In genomic region chr12:98961008-98961407, GRCm38 (mm10) we compare ENCODE assay signal across 29 mouse cellular contexts. TPM values are rescaled to one million over a fixed set of nuclear protein-coding genes. Genes with fewer than 3 reads are reported as not detected.
DNase-seq lines count a peak whose midpoint lies in the region; ATAC-seq and TF ChIP-seq lines count a peak whose summit lies in the region.
"Had no signal": no experiment of that assay in that cellular context is flagged by ENCODE, and none has a peak within 500 bp of the region (broad histone marks: within the 10 kb centered on the region; RNA-seq: fewer than 3 reads in every experiment).

No protein-coding gene starts in this region.

- TF ChIP-seq CTCF in brain, embryonic 14.5 days (IDR thresholded peaks at IDR 0.05; ENCODE audit: borderline replicate concordance, extremely low read depth, insufficient read depth, insufficient read length) = no peak
- TF ChIP-seq CTCF in forebrain, postnatal 0 days (IDR thresholded peaks at IDR 0.05; ENCODE audit: low read depth) = no peak

- H3K9ac ChIP-seq in embryonic facial prominence, embryonic 14.5 days (ENCODE audit: low read depth, low read length) = no peak overlapping the region
- no peak overlapping the region for H3K9ac ChIP-seq in intestine, embryonic 14.5 days (ENCODE audit: low read length)
- H3K9ac ChIP-seq in intestine, embryonic 16.5 days (ENCODE audit: low read depth, low read length) = no peak overlapping the region
- H3K9ac ChIP-seq in forebrain, postnatal 0 days = no peak overlapping the region
- H3K9ac ChIP-seq in hindbrain, embryonic 12.5 days = no peak overlapping the region
- H3K9ac ChIP-seq: embryonic facial prominence, embryonic 15.5 days; heart, embryonic 13.5 days; hindbrain, embryonic 15.5 days; limb, embryonic 13.5 days had no signal

- ATAC-seq in embryonic facial prominence, embryonic 14.5 days (ENCODE audit: low read depth) = no peak
- ATAC-seq in intestine, embryonic 14.5 days (replicated peaks; ENCODE audit: low FRiP score, low TSS enrichment, low read depth) = no peak
- no peak for ATAC-seq in intestine, embryonic 16.5 days
- ATAC-seq in forebrain, postnatal 0 days = peak; percentile 54
- no peak for ATAC-seq in hindbrain, embryonic 12.5 days (ENCODE audit: low FRiP score)
- ATAC-seq: inflammation-experienced regulatory T-cells, adult 6 months had no signal

- no peaks in the 10 kb centered on the region for H3K27me3 ChIP-seq in embryonic facial prominence, embryonic 14.5 days (replicated peaks; ENCODE audit: control insufficient read depth, insufficient read depth, low read length)
- H3K27me3 ChIP-seq in embryonic facial prominence, embryonic 10.5 days (replicated peaks; ENCODE audit: low read depth, poor library complexity, severe bottlenecking) = no peaks in the 10 kb centered on the region
- H3K27me3 ChIP-seq in intestine, embryonic 14.5 days (replicated peaks; ENCODE audit: control insufficient read depth, insufficient read depth, low read length) = no peaks in the 10 kb centered on the region
- H3K27me3 ChIP-seq in intestine, embryonic 16.5 days (replicated peaks; ENCODE audit: control insufficient read depth, insufficient read depth, low read length) = no peaks in the 10 kb centered on the region
- H3K27me3 ChIP-seq in forebrain, postnatal 0 days (ENCODE audit: insufficient read depth, low read length) = no peaks in the 10 kb centered on the region
- no peaks in the 10 kb centered on the region for H3K27me3 ChIP-seq in hindbrain, embryonic 12.5 days
- H3K27me3 ChIP-seq: embryonic facial prominence, embryonic 15.5 days; heart, embryonic 13.5 days; hindbrain, embryonic 15.5 days; limb, embryonic 13.5 days had no signal

- H3K4me2 ChIP-seq in embryonic facial prominence, embryonic 14.5 days (ENCODE audit: low read depth, low read length) = no peak overlapping the region
- H3K4me2 ChIP-seq in intestine, embryonic 14.5 days (ENCODE audit: low read length) = no peak overlapping the region
- no peak overlapping the region for H3K4me2 ChIP-seq in intestine, embryonic 16.5 days (ENCODE audit: low read depth, low read length)
- H3K4me2 ChIP-seq in forebrain, postnatal 0 days (ENCODE audit: low read depth) = no peak overlapping the region
- no peak overlapping the region for H3K4me2 ChIP-seq in hindbrain, embryonic 12.5 days (replicated peaks)
- H3K4me2 ChIP-seq: embryonic facial prominence, embryonic 15.5 days; heart, embryonic 13.5 days; hindbrain, embryonic 15.5 days; limb, embryonic 13.5 days; liver, embryonic 11.5 days had no signal

- no peaks in the 10 kb centered on the region for H3K4me1 ChIP-seq in embryonic facial prominence, embryonic 14.5 days (ENCODE audit: control insufficient read depth, insufficient read depth, low read length)
- H3K4me1 ChIP-seq in embryonic facial prominence, embryonic 10.5 days = peaks cover 5% of the 10 kb centered on the region; the same call in 1 of the 2 replicates
- H3K4me1 ChIP-seq in intestine, embryonic 14.5 days (replicated peaks; ENCODE audit: control insufficient read depth, insufficient read depth, low read length) = no peaks in the 10 kb centered on the region
- H3K4me1 ChIP-seq in intestine, embryonic 16.5 days (ENCODE audit: control insufficient read depth, insufficient read depth, low read length) = no peaks in the 10 kb centered on the region
- no peaks in the 10 kb centered on the region for H3K4me1 ChIP-seq in forebrain, postnatal 0 days (ENCODE audit: insufficient read depth)
- 0 out of 2 replicates have a peak, but pooled peaks cover 4% of the 10 kb centered on the region for H3K4me1 ChIP-seq in hindbrain, embryonic 12.5 days
- H3K4me1 ChIP-seq: embryonic facial prominence, embryonic 15.5 days; hindbrain, embryonic 15.5 days had no signal

- TF ChIP-seq POLR2A in brain, embryonic 14.5 days (IDR thresholded peaks at IDR 0.05; ENCODE audit: borderline replicate concordance, extremely low read depth, insufficient read depth, insufficient read length, poor library complexity, severe bottlenecking) = no peak

- 0 out of 2 replicates have a peak, but pooled peaks cover 6% of the 10 kb centered on the region for H3K36me3 ChIP-seq in embryonic facial prominence, embryonic 14.5 days (ENCODE audit: control insufficient read depth, insufficient read depth, low read length)
- peaks cover 11% of the 10 kb centered on the region; the same call in 1 of the 2 replicates for H3K36me3 ChIP-seq in embryonic facial prominence, embryonic 10.5 days (replicated peaks)
- H3K36me3 ChIP-seq in intestine, embryonic 14.5 days (ENCODE audit: control insufficient read depth, insufficient read depth, low read length) = no peaks in the 10 kb centered on the region; the same call in 1 of the 2 replicates
- no peaks in the 10 kb centered on the region for H3K36me3 ChIP-seq in intestine, embryonic 16.5 days (ENCODE audit: control insufficient read depth, insufficient read depth, low read length)
- H3K36me3 ChIP-seq in forebrain, postnatal 0 days (ENCODE audit: insufficient read depth) = peaks cover 10% of the 10 kb centered on the region; the same call in 1 of the 2 replicates
- H3K36me3 ChIP-seq in hindbrain, embryonic 12.5 days = peaks cover 18% of the 10 kb centered on the region
- H3K36me3 ChIP-seq: embryonic facial prominence, embryonic 15.5 days; hindbrain, embryonic 15.5 days had no signal

- WGBS in embryonic facial prominence, embryonic 14.5 days = 65% methylated on average over 7 of the region's 7 CpGs
- 76% methylated on average over 7 of the region's 7 CpGs for WGBS in embryonic facial prominence, embryonic 10.5 days
- 85% methylated on average over 7 of the region's 7 CpGs for WGBS in intestine, embryonic 14.5 days
- 78% methylated on average over 7 of the region's 7 CpGs for WGBS in intestine, embryonic 16.5 days
- WGBS in forebrain, postnatal 0 days = 51% methylated on average over 7 of the region's 7 CpGs
- WGBS in hindbrain, embryonic 12.5 days = 71% methylated on average over 7 of the region's 7 CpGs

- DNase-seq in embryonic facial prominence, embryonic 14.5 days (ENCODE audit: low spot score) = peak; percentile 28
- DNase-seq in embryonic facial prominence, embryonic 10.5 days (ENCODE audit: low spot score) = no peak
- peak; percentile 29 for DNase-seq in intestine, embryonic 14.5 days (ENCODE audit: low spot score)
- DNase-seq in brain, embryonic 14.5 days (ENCODE audit: low read depth) = peak; percentile 46
- peak; percentile 10 for DNase-seq in forebrain, postnatal 0 days
- DNase-seq in right cerebral cortex, postnatal 36 days (ENCODE audit: low spot score in 2 of 2) = no peak
- DNase-seq: adrenal gland, postnatal 25 days; B cell, adult 2 months; cerebellum, adult 11 months; embryo, embryonic 11 days; gastrocnemius, postnatal 10 days; heart, postnatal 10 days; kidney, adult 2 months; kidney, postnatal 36 days; layer of hippocampus, postnatal 36 days; lung, postnatal 36 days; midbrain, embryonic 14.5 days; right cerebral cortex, postnatal 25 days; spleen, adult 18-20 months; thymus, postnatal 14 days had no signal

- no peak overlapping the region for H3K27ac ChIP-seq in embryonic facial prominence, embryonic 14.5 days (replicated peaks; ENCODE audit: low read depth, low read length)
- no peak overlapping the region for H3K27ac ChIP-seq in embryonic facial prominence, embryonic 10.5 days (replicated peaks)
- H3K27ac ChIP-seq in intestine, embryonic 14.5 days (ENCODE audit: low read depth) = no peak overlapping the region
- no peak overlapping the region for H3K27ac ChIP-seq in intestine, embryonic 16.5 days (ENCODE audit: low read length)
- H3K27ac ChIP-seq in forebrain, postnatal 0 days (ENCODE audit: low read depth, low read length) = no peak overlapping the region
- no peak overlapping the region for H3K27ac ChIP-seq in hindbrain, embryonic 12.5 days
- H3K27ac ChIP-seq: embryonic facial prominence, embryonic 15.5 days; heart, embryonic 13.5 days; hindbrain, embryonic 15.5 days; limb, embryonic 13.5 days had no signal

- H3K9me3 ChIP-seq in embryonic facial prominence, embryonic 14.5 days (ENCODE audit: control insufficient read depth, low read length) = no peaks in the 10 kb centered on the region
- no peaks in the 10 kb centered on the region for H3K9me3 ChIP-seq in embryonic facial prominence, embryonic 10.5 days
- no peaks in the 10 kb centered on the region for H3K9me3 ChIP-seq in intestine, embryonic 14.5 days (ENCODE audit: control insufficient read depth, low read length)
- H3K9me3 ChIP-seq in intestine, embryonic 16.5 days (ENCODE audit: control insufficient read depth, low read length) = no peaks in the 10 kb centered on the region
- no peaks in the 10 kb centered on the region for H3K9me3 ChIP-seq in forebrain, postnatal 0 days (ENCODE audit: low read length)
- H3K9me3 ChIP-seq in hindbrain, embryonic 12.5 days (replicated peaks) = no peaks in the 10 kb centered on the region
- H3K9me3 ChIP-seq: embryonic facial prominence, embryonic 15.5 days; hindbrain, embryonic 15.5 days; limb, embryonic 13.5 days had no signal

- no peak overlapping the region for H3K4me3 ChIP-seq in embryonic facial prominence, embryonic 14.5 days (ENCODE audit: low read depth, low read length)
- H3K4me3 ChIP-seq in embryonic facial prominence, embryonic 10.5 days = no peak overlapping the region
- no peak overlapping the region for H3K4me3 ChIP-seq in intestine, embryonic 14.5 days (ENCODE audit: low read depth, low read length)
- no peak overlapping the region for H3K4me3 ChIP-seq in intestine, embryonic 16.5 days (ENCODE audit: low read length)
- H3K4me3 ChIP-seq in forebrain, postnatal 0 days (ENCODE audit: low read depth, low read length) = no peak overlapping the region
- H3K4me3 ChIP-seq in hindbrain, embryonic 12.5 days = no peak overlapping the region
- H3K4me3 ChIP-seq: embryonic facial prominence, embryonic 15.5 days; heart, embryonic 13.5 days; hindbrain, embryonic 15.5 days; limb, embryonic 13.5 days had no signal

RNA-seq across cellular contexts. Expression of gene Ttc8, which starts 40.6 kb away (rescaled TPM):
- 26.9 and 28.1 TPM in 2 replicates for polyA plus RNA-seq in embryonic facial prominence, embryonic 14.5 days (2014; fragmentation: Nextera tagmentation; extraction: Ambion mirVana)
- polyA plus RNA-seq in embryonic facial prominence, embryonic 10.5 days (2016; fragmentation: Nextera tagmentation; extraction: Ambion mirVana) = 31.4 and 31.9 TPM in 2 replicates
- 24.9 and 28.0 TPM in 2 replicates for polyA plus RNA-seq in intestine, embryonic 14.5 days (2014; fragmentation: Nextera tagmentation; extraction: Ambion mirVana)
- polyA plus RNA-seq in intestine, embryonic 16.5 days (2015; fragmentation: Nextera tagmentation; extraction: Ambion mirVana) = 13.1 and 14.6 TPM in 2 replicates
- polyA plus RNA-seq in brain, embryonic 14.5 days (2012; rRNA removed) = 38.6 and 39.7 TPM in 2 replicates
- total RNA-seq in forebrain, postnatal 0 days (2014; rRNA removed) = 20.9 and 28.5 TPM in 2 replicates
- polyA plus RNA-seq in forebrain, postnatal 0 days (2015; fragmentation: Nextera tagmentation; extraction: Ambion mirVana) = 16.0 and 22.7 TPM in 2 replicates
- 39.0 and 40.2 TPM in 2 replicates for polyA plus RNA-seq in hindbrain, embryonic 12.5 days (2016; fragmentation: Nextera tagmentation; extraction: Ambion mirVana)
- total RNA-seq: monocyte, adult 5-6 weeks had no signal

RNA-seq across cellular contexts. Expression of gene Eml5, which starts 59.7 kb away (rescaled TPM):
- 2.5 and 2.6 TPM in 2 replicates for polyA plus RNA-seq in embryonic facial prominence, embryonic 14.5 days (2014; fragmentation: Nextera tagmentation; extraction: Ambion mirVana)
- polyA plus RNA-seq in embryonic facial prominence, embryonic 10.5 days (2016; fragmentation: Nextera tagmentation; extraction: Ambion mirVana) = 5.9 and 8.6 TPM in 2 replicates
- polyA plus RNA-seq in intestine, embryonic 14.5 days (2014; fragmentation: Nextera tagmentation; extraction: Ambion mirVana) = 12.5 and 15.7 TPM in 2 replicates
- polyA plus RNA-seq in intestine, embryonic 16.5 days (2015; fragmentation: Nextera tagmentation; extraction: Ambion mirVana) = 4.9 and 5.1 TPM in 2 replicates
- polyA plus RNA-seq in brain, embryonic 14.5 days (2012; rRNA removed) = 68.8 and 71.3 TPM in 2 replicates
- total RNA-seq in forebrain, postnatal 0 days (2014; rRNA removed) = 28.2 and 42.5 TPM in 2 replicates
- 3.0 and 8.2 TPM in 2 replicates for polyA plus RNA-seq in forebrain, postnatal 0 days (2015; fragmentation: Nextera tagmentation; extraction: Ambion mirVana)
- polyA plus RNA-seq in hindbrain, embryonic 12.5 days (2016; fragmentation: Nextera tagmentation; extraction: Ambion mirVana) = 19.6 and 23.6 TPM in 2 replicates

Comparison
In these comparisons a context has a peak if more than half of its experiments do, and no peak if none do; other contexts are left out.
1. DNase-seq: peak in embryonic facial prominence, embryonic 14.5 days (single experiment), intestine, embryonic 14.5 days (single experiment), brain, embryonic 14.5 days (single experiment) and forebrain, postnatal 0 days (single experiment); none in embryonic facial prominence, embryonic 10.5 days (single experiment) and right cerebral cortex, postnatal 36 days (0 of 2).